Mouse (Mus musculus): ENCODE data around the gene Il1rl1. TPM values are rescaled to one million over a fixed set of nuclear protein-coding genes. Genes with fewer than 3 reads are reported as not detected.

The Il1rl1 gene
- polyA plus RNA-seq, 1 experiment from 2014 or later: 0.08 TPM

GRCm38 (mm10) chr1:40501546-40502398, 72.4 kb downstream of the Il1rl1 start:
- Histone ChIP-seq H3K36me3 (no peaks in the 10 kb centered on the region), H3K27me3 (replicated peaks) (no peaks in the 10 kb centered on the region), H3K4me1 (no peaks in the 10 kb centered on the region), H3K9me3 (no peaks in the 10 kb centered on the region), H3K4me3 (no peak overlapping the region), H3K4me2 (replicated peaks) (no peak overlapping the region), H3K27ac (no peak overlapping the region), H3K9ac (no peak overlapping the region)
- no peak for ATAC-seq (ENCODE audit: low FRiP score, low read depth)
- 93% methylated on average over 11 of the region's 11 CpGs for WGBS

GRCm38 (mm10) chr1:40504548-40504947, 75.2 kb downstream of the Il1rl1 start:
- no peak overlapping the region for H3K4me2 ChIP-seq (replicated peaks)
- H3K36me3 ChIP-seq: no peaks in the 10 kb centered on the region
- H3K4me3 ChIP-seq: no peak overlapping the region
- 86% methylated on average over 5 of the region's 5 CpGs for WGBS
- no peaks in the 10 kb centered on the region for H3K27me3 ChIP-seq (replicated peaks)
- H3K9me3 ChIP-seq: no peaks in the 10 kb centered on the region
- H3K4me1 ChIP-seq: no peaks in the 10 kb centered on the region
- no peak for ATAC-seq (ENCODE audit: low FRiP score, low read depth)
- no peak overlapping the region for H3K9ac ChIP-seq
- H3K27ac ChIP-seq: no peak overlapping the region

Other genes with a start within 250 kb of the Il1rl1 start
- gene Il1r1, start 204.5 kb upstream of the Il1rl1 start, polyA plus RNA-seq (2016; fragmentation: Nextera tagmentation; extraction: Ambion mirVana): 0.66 and 1.3 TPM in 2 replicates
- 1.4 and 2.0 TPM in 2 replicates for gene Il1rl2, start 105.0 kb upstream of the Il1rl1 start, polyA plus RNA-seq (2016; fragmentation: Nextera tagmentation; extraction: Ambion mirVana)
- gene Il18r1, start 36.0 kb downstream of the Il1rl1 start, polyA plus RNA-seq (2016; fragmentation: Nextera tagmentation; extraction: Ambion mirVana): not detected in 2 replicates
- gene Il18rap, start 85.8 kb downstream of the Il1rl1 start, polyA plus RNA-seq (2016; fragmentation: Nextera tagmentation; extraction: Ambion mirVana): 0.14 TPM in 1 of 2 replicates, not detected in the other
- not detected in 2 replicates for gene Slc9a4, start 150.5 kb downstream of the Il1rl1 start, polyA plus RNA-seq (2016; fragmentation: Nextera tagmentation; extraction: Ambion mirVana)

All from neural tube, embryonic 12.5 days (tissue).